Mouse (Mus musculus) CH12.LX (cell line): ENCODE data around the gene Ankrd66. TPM values are rescaled to one million over a fixed set of nuclear protein-coding genes. Genes with fewer than 3 reads are reported as not detected.

ENCODE experiments used
- DNase-seq: peaks from one replicate; pipeline ENCODE4 v3.0.0-alpha.2; 2013; ENCODE audit errors: extremely low read depth
- H3K27ac ChIP-seq: 2 replicates; pipeline ENCODE4 v1.5.1; 2012; ENCODE audit warnings: low read depth, mild to moderate bottlenecking, control low read depth, moderate library complexity; ENCODE audit not compliant: insufficient read depth
- H3K27me3 ChIP-seq: replicated peaks from 2 replicates; pipeline ENCODE3; 2012; ENCODE audit warnings: inconsistent platforms
- H3K36me3 ChIP-seq, 2 experiments: replicated peaks in 1 of 2; 2 replicates each; pipeline versions ENCODE3 to v1.6.1; 2012; ENCODE audit warnings: inconsistent platforms in 1 of 2, low read length in 1 of 2, mild to moderate bottlenecking in 1 of 2, mixed read lengths in 1 of 2, moderate library complexity in 1 of 2; ENCODE audit not compliant: control insufficient read depth in 1 of 2, insufficient read depth in 1 of 2
- H3K4me1 ChIP-seq, 2 experiments: 2 replicates each; pipeline ENCODE4 v1.6.1; 2012; ENCODE audit warnings: inconsistent platforms in 1 of 2, moderate library complexity in 1 of 2; ENCODE audit not compliant: insufficient read depth in 2 of 2, control insufficient read depth in 1 of 2
- H3K4me2 ChIP-seq: 2 replicates; pipeline ENCODE4 v1.6.1; 2012; ENCODE audit warnings: low read depth, mild to moderate bottlenecking, control low read depth; ENCODE audit not compliant: poor library complexity, insufficient read depth, severe bottlenecking
- H3K4me3 ChIP-seq, 3 experiments: fragments of 150-350 bp in 1 of 3; sonication (generic) in 1 of 3; replicated peaks in 1 of 3; 2 replicates each; pipeline versions ENCODE3 to v1.5.1; 2011 to 2012; ENCODE audit warnings: low read depth in 2 of 3, low read length in 2 of 3, mild to moderate bottlenecking in 2 of 3, moderate library complexity in 2 of 3, control low read depth in 1 of 3, improper control_type of control experiment in 1 of 3, inconsistent platforms in 1 of 3, mixed read lengths in 1 of 3; ENCODE audit not compliant: poor library complexity in 1 of 3
- H3K79me2 ChIP-seq: replicated peaks from 2 replicates; pipeline ENCODE4 v1.6.1; 2012; ENCODE audit warnings: mild to moderate bottlenecking, moderate library complexity; ENCODE audit not compliant: control insufficient read depth, poor library complexity, insufficient read depth, severe bottlenecking; ENCODE audit errors: extremely low read depth
- H3K9ac ChIP-seq: 2 replicates; pipeline ENCODE4 v1.6.1; 2012; ENCODE audit warnings: low read depth, mild to moderate bottlenecking, control low read depth, moderate library complexity; ENCODE audit not compliant: insufficient read depth
- H3K9me3 ChIP-seq: replicated peaks from 2 replicates; pipeline ENCODE3; 2012; ENCODE audit warnings: low read length, inconsistent platforms, mixed read lengths
- BHLHE40 ChIP-seq: IDR thresholded peaks from 2 replicates; pipeline ENCODE4 v1.6.1; 2011; ENCODE audit warnings: mild to moderate bottlenecking, low read depth, low read length, improper control_type of control experiment
- CTCF ChIP-seq, 2 experiments: IDR thresholded peaks in 1 of 2; conservative IDR thresholded peaks in 1 of 2; 2 replicates each; pipeline ENCODE4 v1.5.1; 2011 to 2012; ENCODE audit warnings: low read depth in 2 of 2, low read length in 2 of 2, improper control_type of control experiment in 1 of 2, inconsistent platforms in 1 of 2, mild to moderate bottlenecking in 1 of 2, moderate library complexity in 1 of 2
- ELF1 ChIP-seq: IDR thresholded peaks from 2 replicates; pipeline ENCODE4 v1.6.1; 2014; ENCODE audit warnings: low read depth, mild to moderate bottlenecking, inconsistent platforms, low read length, improper control_type of control experiment
- ETS1 ChIP-seq: conservative IDR thresholded peaks from 2 replicates; pipeline ENCODE4 v1.6.1; 2012; ENCODE audit warnings: low read depth, mild to moderate bottlenecking, inconsistent platforms, low read length, improper control_type of control experiment, moderate library complexity
- GABPA ChIP-seq: IDR thresholded peaks from 2 replicates; pipeline ENCODE4 v1.6.1; 2012; ENCODE audit warnings: low read depth, low read length, improper control_type of control experiment, inconsistent platforms; ENCODE audit not compliant: insufficient replicate concordance
- KAT2A ChIP-seq: IDR thresholded peaks from 2 replicates; pipeline ENCODE4 v1.6.1; 2012; ENCODE audit warnings: low read length, improper control_type of control experiment, inconsistent platforms; ENCODE audit not compliant: insufficient replicate concordance
- MAFK ChIP-seq: IDR thresholded peaks from 2 replicates; pipeline ENCODE4 v1.6.1; 2011; ENCODE audit warnings: low read length, improper control_type of control experiment; ENCODE audit not compliant: insufficient replicate concordance
- MAZ ChIP-seq: IDR thresholded peaks from 2 replicates; pipeline ENCODE4 v1.6.1; 2012; ENCODE audit warnings: low read depth, mild to moderate bottlenecking, inconsistent platforms, low read length, improper control_type of control experiment, moderate library complexity
- MEF2A ChIP-seq: IDR thresholded peaks from 2 replicates; pipeline ENCODE4 v1.6.1; 2014; ENCODE audit warnings: low read depth, mild to moderate bottlenecking, inconsistent platforms, low read length, improper control_type of control experiment, borderline replicate concordance
- MXI1 ChIP-seq: IDR thresholded peaks from 2 replicates; pipeline ENCODE4 v1.6.1; 2011; ENCODE audit warnings: mild to moderate bottlenecking, low read depth, low read length, improper control_type of control experiment
- MYC ChIP-seq: IDR thresholded peaks from 2 replicates; pipeline ENCODE4 v1.6.1; 2011; ENCODE audit warnings: low read depth, mild to moderate bottlenecking, improper control_type of control experiment, low read length
- NELFE ChIP-seq: IDR thresholded peaks from 2 replicates; pipeline ENCODE4 v1.6.1; 2011; ENCODE audit warnings: low read depth, low read length, improper control_type of control experiment
- POLR2A ChIP-seq: IDR thresholded peaks from 2 replicates; pipeline ENCODE4 v1.6.1; 2011; ENCODE audit warnings: low read depth, mild to moderate bottlenecking, improper control_type of control experiment, low read length
- SIN3A ChIP-seq: IDR thresholded peaks from 2 replicates; pipeline ENCODE4 v1.6.1; 2012; ENCODE audit warnings: low read length, improper control_type of control experiment, inconsistent platforms
- SMC3 ChIP-seq: IDR thresholded peaks from 2 replicates; pipeline ENCODE4 v1.6.1; 2011; ENCODE audit warnings: low read depth, low read length, improper control_type of control experiment
- TBP ChIP-seq: conservative IDR thresholded peaks from 2 replicates; pipeline ENCODE4 v1.6.1; 2011; ENCODE audit warnings: low read depth, low read length, improper control_type of control experiment
- TCF12 ChIP-seq: IDR thresholded peaks from 2 replicates; pipeline ENCODE4 v1.6.1; 2014; ENCODE audit warnings: low read depth, mild to moderate bottlenecking, inconsistent platforms, low read length, improper control_type of control experiment
- USF1 ChIP-seq: IDR thresholded peaks from 2 replicates; pipeline ENCODE4 v1.6.1; 2014; ENCODE audit warnings: low read depth, mild to moderate bottlenecking, inconsistent platforms, low read length, improper control_type of control experiment
- USF2 ChIP-seq: conservative IDR thresholded peaks from 2 replicates; pipeline ENCODE4 v1.6.1; 2011; ENCODE audit warnings: low read depth, low read length, improper control_type of control experiment
- ZMIZ1 ChIP-seq: IDR thresholded peaks from 2 replicates; pipeline ENCODE4 v1.6.1; 2012; ENCODE audit warnings: low read depth, mild to moderate bottlenecking, inconsistent platforms, low read length, improper control_type of control experiment
- dilution Hi-C: fragments of 300-500 bp; cut with MboI; formaldehyde crosslinking; loops from 2 replicates; pipeline ENCODE4 v1.14.3; 2020; ENCODE audit warnings: low sequenced_read_pairs; ENCODE audit not compliant: extremely low pct_unique_long_range_greater_than_20kb, extremely low pct_ligation_motif_present
- in situ Hi-C: fragments of 300-500 bp; cut with MboI; formaldehyde crosslinking; loops from 3 replicates; pipeline ENCODE4 v1.14.3; 2019; ENCODE audit warnings: low sequenced_read_pairs, low pct_ligation_motif_present, low pct_unique_long_range_greater_than_20kb, mixed read lengths
- polyA plus RNA-seq: library from polyadenylated mRNA; unstranded; fragments of >175 nt; gene quantifications from 2 replicates; pipeline ENCODE4 v1.2.1, GENCODE M21; 2012; ENCODE audit warnings: low read depth; ENCODE audit not compliant: insufficient read length
- total RNA-seq, 2 experiments: library from RNA; depleted of rRNA; stranded (reverse); fragments of 300-350 nt in 1 of 2; fragments of >200 nt in 1 of 2; gene quantifications; 2 replicates each; pipeline ENCODE4 v1.2.3; 2012 to 2014

The Ankrd66 gene
- total RNA-seq (2012; rRNA removed) (not detected in 2 replicates), total RNA-seq (2014; rRNA removed) (not detected in 2 replicates), polyA plus RNA-seq (not detected in 2 replicates)

DNA sequence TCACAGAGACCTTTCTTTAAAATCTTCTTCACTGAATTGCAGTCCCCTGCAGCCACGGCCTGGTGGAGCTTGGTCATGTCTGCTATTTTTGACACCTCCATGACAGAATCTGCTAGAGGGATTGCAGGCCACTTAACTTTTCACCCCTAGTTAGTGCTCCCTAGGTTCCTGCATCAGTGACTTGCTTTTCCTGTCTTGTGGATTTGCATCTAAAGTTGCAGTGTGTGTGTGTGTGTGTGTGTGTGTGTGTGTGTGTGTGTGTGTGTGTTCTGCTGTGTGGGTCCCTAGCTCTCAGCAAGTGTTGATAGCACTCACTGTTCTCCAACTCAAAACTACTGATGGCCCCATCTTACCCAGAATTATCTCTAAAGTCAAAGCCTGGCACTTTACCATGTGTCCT is at the start of gene Ankrd66:
Ankrd66 (minus strand) TSS at position 101 of the 400 bp plus-strand sequence.
- no peaks in the 10 kb centered on the region for H3K79me2 ChIP-seq
- in situ Hi-C loops: no loop called here
- no peak within 1 kb of the TSS for H3K9ac ChIP-seq
- no peak within 1 kb of the TSS for H3K27ac ChIP-seq
- TF ChIP-seq POLR2A (no peak), CTCF (conservative IDR thresholded peaks at IDR 0.05 in 1 of 2, IDR thresholded peaks at IDR 0.05 in 1 of 2; ENCODE audit: low read depth in 2 of 2, low read length in 2 of 2) (no peak), BHLHE40 (no peak), ELF1 (no peak), TBP (no peak), MAFK (no peak), USF1 (no peak), SIN3A (no peak), GABPA (no peak), KAT2A (no peak), ETS1 (no peak), MYC (no peak), MAZ (no peak), TCF12 (no peak), USF2 (no peak), MXI1 (no peak), NELFE (no peak)
- TF ChIP-seq, all 38 proteins: peak for 0
- no peak for DNase-seq
- dilution Hi-C loops: no loop called here
- Histone ChIP-seq H3K4me3 (no peak within 1 kb of the TSS), H3K27me3 (no peaks in the 10 kb centered on the region), H3K4me1 (no peaks in the 10 kb centered on the region), H3K9me3 (peaks cover 23% of the 10 kb centered on the region), H3K4me2 (no peak within 1 kb of the TSS), H3K36me3 (no peaks in the 10 kb centered on the region)

DNA sequence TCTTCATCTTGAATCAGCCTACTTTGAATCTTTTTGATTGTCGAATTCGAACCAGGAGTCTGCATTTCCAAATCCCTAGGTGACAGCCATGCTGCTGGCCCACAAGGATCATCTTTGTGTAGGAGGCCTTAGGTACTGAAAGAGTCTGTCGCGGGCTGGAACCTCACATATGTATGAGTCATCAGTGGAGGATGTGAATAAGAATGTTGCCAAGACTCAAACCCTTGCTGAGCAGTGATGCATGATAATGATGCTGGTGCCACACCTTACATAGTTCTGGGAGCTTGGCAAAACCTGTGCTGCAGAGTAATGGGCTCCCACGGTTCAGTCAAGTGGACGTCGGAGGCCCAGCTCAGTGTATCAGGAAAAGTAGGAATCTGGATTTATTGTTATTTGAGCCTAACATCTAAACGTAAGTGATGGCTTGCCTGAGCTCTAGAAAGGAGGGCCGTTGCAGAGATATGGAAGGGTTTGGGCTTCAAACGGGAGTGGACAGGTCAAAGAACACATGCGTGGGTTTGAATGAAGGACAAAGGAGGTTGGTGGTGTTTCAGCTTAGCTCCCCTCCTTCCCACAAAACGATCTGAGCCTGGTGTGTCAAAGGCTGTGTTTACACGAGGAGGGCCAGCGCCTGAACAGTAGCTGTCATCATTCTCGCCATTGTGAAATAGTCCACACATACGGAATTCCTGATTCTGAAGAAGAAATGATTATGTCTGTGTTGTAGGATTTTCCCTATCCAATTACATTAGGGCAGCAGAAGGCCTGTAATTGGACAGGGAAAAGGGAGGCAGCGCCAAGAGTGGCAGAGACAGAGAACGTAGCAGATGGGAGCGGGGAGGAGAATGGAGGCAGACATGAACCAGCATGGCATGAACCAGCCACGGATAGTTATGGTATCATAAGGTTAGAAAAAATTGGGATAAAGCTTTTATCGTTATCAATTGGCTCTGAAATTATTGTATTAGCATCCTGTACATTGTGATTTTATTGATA is 49.2 kb upstream of the Ankrd66 start:
- TF ChIP-seq KAT2A (no peak), MEF2A (no peak), CTCF (conservative IDR thresholded peaks at IDR 0.05 in 1 of 2, IDR thresholded peaks at IDR 0.05 in 1 of 2; ENCODE audit: low read depth in 2 of 2, low read length in 2 of 2) (no peak), ZMIZ1 (no peak), SMC3 (no peak), NELFE (no peak)
- peaks cover 52% of the 10 kb centered on the region for H3K9me3 ChIP-seq

More for the DNA sequence above, 49.2 kb upstream of the Ankrd66 start:
- H3K27ac ChIP-seq: no peak overlapping the region
- dilution Hi-C loops: no loop called here
- no peak for DNase-seq
- in situ Hi-C loops: no loop called here
- no peaks in the 10 kb centered on the region for H3K36me3 ChIP-seq
- no peaks in the 10 kb centered on the region for H3K27me3 ChIP-seq
- no peak overlapping the region for H3K4me3 ChIP-seq
- no peak overlapping the region for H3K9ac ChIP-seq
- H3K4me2 ChIP-seq: no peak overlapping the region
- no peaks in the 10 kb centered on the region for H3K4me1 ChIP-seq
- no peaks in the 10 kb centered on the region for H3K79me2 ChIP-seq
